Mouse (Mus musculus) embryo, embryonic 9.5 days (tissue): Measurements from ENCODE around the gene Slc5a5.

Experiments used
- DNase-seq: peaks from one replicate; pipeline ENCODE4 v3.0.0-alpha.2; 2017; ENCODE audit errors: extremely low spot score

The Slc5a5 gene

GRCm38 (mm10) chr8:70856541-70857197 lies 35.9 kb downstream of the Slc5a5 start:
- no peak for DNase-seq

GRCm38 (mm10) chr8:70856028-70856427 lies 36.5 kb downstream of the Slc5a5 start:
- DNase-seq = no peak

- no peak for DNase-seq
Measured at GRCm38 (mm10) chr8:70853863-70854262, 38.7 kb downstream of the Slc5a5 start.

- DNase-seq = no peak
Measured at GRCm38 (mm10) chr8:70852595-70853231, 39.8 kb downstream of the Slc5a5 start.

GRCm38 (mm10) chr8:70851837-70852236 lies 40.7 kb downstream of the Slc5a5 start:
- no peak for DNase-seq

- no peak for DNase-seq
Measured at GRCm38 (mm10) chr8:70850947-70851346, 41.6 kb downstream of the Slc5a5 start.

GRCm38 (mm10) chr8:70850132-70850845 lies 42.3 kb downstream of the Slc5a5 start:
- DNase-seq = no peak

GRCm38 (mm10) chr8:70849333-70849990 lies 43.1 kb downstream of the Slc5a5 start:
- no peak for DNase-seq

- DNase-seq = no peak
Measured at GRCm38 (mm10) chr8:70846371-70847154, 46.0 kb downstream of the Slc5a5 start.

- DNase-seq = no peak
Measured at GRCm38 (mm10) chr8:70845108-70845507, 47.4 kb downstream of the Slc5a5 start.

- peak; percentile 91 for DNase-seq
Measured at GRCm38 (mm10) chr8:70844523-70844922, 48.0 kb downstream of the Slc5a5 start.

- no peak for DNase-seq
Measured at GRCm38 (mm10) chr8:70843941-70844340, 48.6 kb downstream of the Slc5a5 start.

- DNase-seq = no peak
Measured at GRCm38 (mm10) chr8:70843214-70843773, 49.3 kb downstream of the Slc5a5 start.

GRCm38 (mm10) chr8:70842484-70842883 lies 50.1 kb downstream of the Slc5a5 start:
- no peak for DNase-seq

GRCm38 (mm10) chr8:70841147-70842072 lies 51.1 kb downstream of the Slc5a5 start:
- peak; percentile 92 for DNase-seq

GRCm38 (mm10) chr8:70840590-70840989 lies 52.0 kb downstream of the Slc5a5 start:
- DNase-seq = no peak

GRCm38 (mm10) chr8:70839408-70840351 lies 52.9 kb downstream of the Slc5a5 start, which contains the start of gene Arrdc2:
Arrdc2 (minus strand) TSS chr8:70839720.
- DNase-seq = peak; percentile 99

GRCm38 (mm10) chr8:70838654-70839407 lies 53.7 kb downstream of the Slc5a5 start:
- no peak for DNase-seq
